Mouse (Mus musculus) olfactory bulb, adult 2 months (tissue): Measurements from ENCODE around the gene Slc15a2.

Experiments used
- CTCF ChIP-seq: fragments of 200-500 bp; IDR thresholded peaks from 2 replicates; pipeline ENCODE4 v1.5.1; 2012; ENCODE audit warnings: low read depth, mild to moderate bottlenecking, low read length, moderate library complexity; ENCODE audit not compliant: insufficient read depth
- POLR2A ChIP-seq: fragments of 200-500 bp; IDR thresholded peaks from 2 replicates; pipeline ENCODE4 v1.6.1; 2012; ENCODE audit warnings: mild to moderate bottlenecking, low read depth, low read length, moderate library complexity; ENCODE audit not compliant: insufficient read depth

DNA sequence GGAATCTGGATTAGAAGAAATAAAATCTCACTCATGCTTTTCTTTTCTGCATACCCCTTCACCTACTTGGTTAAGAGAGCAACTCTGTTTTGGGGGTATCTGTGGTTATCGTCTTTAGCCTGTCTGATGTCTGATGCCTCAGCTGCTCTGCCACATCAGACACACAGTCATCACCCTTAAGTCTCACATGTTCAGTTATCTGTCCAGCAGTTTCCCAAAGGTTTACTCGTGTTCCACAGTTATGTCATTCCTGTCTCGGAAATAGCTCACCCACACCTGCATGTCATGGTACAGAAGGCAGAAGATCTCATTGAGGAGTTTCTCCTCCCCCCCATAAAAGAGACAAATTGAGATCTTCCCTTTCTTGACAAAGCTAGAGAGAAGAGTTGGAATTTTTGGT lies 36.0 kb upstream of the Slc15a2 start:
- TF ChIP-seq CTCF (no peak), POLR2A (no peak)
